Mouse (Mus musculus): Measurements from ENCODE around the gene Gm2956.
"Not testable (repeated sequence)": the region's sequence is repeated elsewhere in the genome, so short reads cannot be mapped to it uniquely, and the experiment has no call there.

The Gm2956 gene

GRCm38 (mm10) chr14:3332087-3332677 is at the start of gene Gm2956:
TSS of gene Gm2956 (plus strand) at chr14:3332627.
- POLR2A ChIA-PET, CTCF ChIA-PET: not testable (repeated sequence)

DNA sequence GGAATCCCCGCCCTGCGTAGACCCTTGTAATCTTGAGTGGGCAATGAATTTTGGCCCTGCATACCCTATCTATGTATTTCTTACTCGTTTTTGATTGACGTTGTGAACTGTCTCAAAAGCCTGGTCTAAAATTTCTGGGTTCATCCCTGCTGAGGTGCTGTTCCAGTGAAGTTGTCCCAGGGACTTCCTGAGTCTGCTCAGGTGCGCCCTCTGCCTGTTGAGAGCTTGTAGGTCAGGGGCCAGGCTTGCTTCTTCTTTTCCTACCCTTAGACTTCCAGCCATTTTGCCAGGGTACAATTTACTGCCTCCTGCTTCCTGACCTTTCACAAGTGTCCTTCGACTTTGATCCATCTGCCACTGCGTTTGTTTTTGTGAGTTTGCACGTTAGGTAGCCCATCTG is 979 bp downstream of the Gm2956 start:
- CTCF ChIA-PET, POLR2A ChIA-PET: not testable (repeated sequence)

GRCm38 (mm10) chr14:3394793-3395192 is 62.4 kb downstream of the Gm2956 start, which contains the start of gene Gm10413:
TSS of gene Gm10413 (plus strand) at chr14:3395093.
- POLR2A ChIA-PET, CTCF ChIA-PET: not testable (repeated sequence)
